In genomic region chr15:96434202-96434601, GRCm38 (mm10) we compare ENCODE assay signal across 18 mouse cellular contexts. TPM values are rescaled to one million over a fixed set of nuclear protein-coding genes. Genes with fewer than 3 reads are reported as not detected.
DNase-seq lines count a peak whose midpoint lies in the region; ATAC-seq and TF ChIP-seq lines count a peak whose summit lies in the region.
"Had no signal": no experiment of that assay in that cellular context is flagged by ENCODE, and none has a peak within 500 bp of the region (broad histone marks: within the 10 kb centered on the region; RNA-seq: fewer than 3 reads in every experiment).

No protein-coding gene starts in this region.

- H3K27me3 ChIP-seq in heart, postnatal 0 days (ENCODE audit: control insufficient read depth, insufficient read depth, low read length): no peaks in the 10 kb centered on the region
- no peaks in the 10 kb centered on the region for H3K27me3 ChIP-seq in midbrain, postnatal 0 days (ENCODE audit: insufficient read depth, low read length)
- H3K27me3 ChIP-seq in midbrain, embryonic 16.5 days (ENCODE audit: control insufficient read depth, insufficient read depth, low read depth, low read length): no peaks in the 10 kb centered on the region
- H3K27me3 ChIP-seq in stomach, postnatal 0 days (ENCODE audit: control insufficient read depth, insufficient read depth, low read length): no peaks in the 10 kb centered on the region
- H3K27me3 ChIP-seq: forebrain, embryonic 13.5 days had no signal

- H3K9ac ChIP-seq in heart, postnatal 0 days (replicated peaks; ENCODE audit: low read depth, low read length): no peak overlapping the region
- H3K9ac ChIP-seq in midbrain, postnatal 0 days (replicated peaks; ENCODE audit: low read length, poor library complexity, severe bottlenecking): no peak overlapping the region
- no peak overlapping the region for H3K9ac ChIP-seq in midbrain, embryonic 16.5 days (ENCODE audit: low read depth, low read length)
- no peak overlapping the region for H3K9ac ChIP-seq in stomach, postnatal 0 days (ENCODE audit: low read length)
- H3K9ac ChIP-seq: forebrain, embryonic 13.5 days; forebrain, postnatal 0 days; hindbrain, embryonic 14.5 days had no signal

- H3K36me3 ChIP-seq in heart, postnatal 0 days (replicated peaks; ENCODE audit: control insufficient read depth, insufficient read depth, low read length): peaks cover 56% of the 10 kb centered on the region
- H3K36me3 ChIP-seq in midbrain, postnatal 0 days (ENCODE audit: insufficient read depth, low read length): peaks cover 3% of the 10 kb centered on the region; the same call in 1 of the 2 replicates
- H3K36me3 ChIP-seq in midbrain, embryonic 16.5 days (ENCODE audit: control insufficient read depth, insufficient read depth, low read length): peaks cover 3% of the 10 kb centered on the region
- H3K36me3 ChIP-seq in stomach, postnatal 0 days (ENCODE audit: control insufficient read depth, insufficient read depth, low read length): peaks cover 20% of the 10 kb centered on the region; the same call in 1 of the 2 replicates

- TF ChIP-seq EP300 in heart, postnatal 0 days (IDR thresholded peaks at IDR 0.05; ENCODE audit: low read depth): no peak
- TF ChIP-seq EP300 in stomach, postnatal 0 days (optimal IDR thresholded peaks at IDR 0.05): no peak

- 0 out of 2 replicates have a peak, but pooled peaks have one; percentile 9 for TF ChIP-seq CTCF in heart, postnatal 0 days (IDR thresholded peaks at IDR 0.05; ENCODE audit: low read depth)
- peak; percentile 29 for TF ChIP-seq CTCF in left cerebral cortex, adult 2 months (IDR thresholded peaks at IDR 0.05)
- TF ChIP-seq CTCF in midbrain, postnatal 0 days (IDR thresholded peaks at IDR 0.05): peak; percentile 22
- TF ChIP-seq CTCF in stomach, postnatal 0 days (IDR thresholded peaks at IDR 0.05; ENCODE audit: low read depth): peak; percentile 36

- no peaks in the 10 kb centered on the region for H3K4me1 ChIP-seq in heart, postnatal 0 days (ENCODE audit: control insufficient read depth, insufficient read depth)
- H3K4me1 ChIP-seq in midbrain, postnatal 0 days (ENCODE audit: insufficient read depth, low read length): no peaks in the 10 kb centered on the region
- no peaks in the 10 kb centered on the region for H3K4me1 ChIP-seq in midbrain, embryonic 16.5 days (ENCODE audit: control insufficient read depth, insufficient read depth, low read length)
- no peaks in the 10 kb centered on the region for H3K4me1 ChIP-seq in stomach, postnatal 0 days (replicated peaks; ENCODE audit: control insufficient read depth, insufficient read depth)
- H3K4me1 ChIP-seq: embryonic facial prominence, embryonic 10.5 days; forebrain, embryonic 13.5 days; hindbrain, embryonic 10.5 days had no signal

- WGBS in heart, postnatal 0 days: 100% methylated on average over 1 of the region's 1 CpGs
- 98% methylated on average over 1 of the region's 1 CpGs for WGBS in midbrain, postnatal 0 days
- WGBS in midbrain, embryonic 16.5 days: 98% methylated on average over 1 of the region's 1 CpGs
- 94% methylated on average over 1 of the region's 1 CpGs for WGBS in stomach, postnatal 0 days

- H3K4me3 ChIP-seq in heart, postnatal 0 days (ENCODE audit: low read depth, low read length): no peak overlapping the region
- no peak overlapping the region for H3K4me3 ChIP-seq in left cerebral cortex, adult 2 months
- no peak overlapping the region for H3K4me3 ChIP-seq in midbrain, postnatal 0 days (ENCODE audit: low read depth, low read length)
- H3K4me3 ChIP-seq in midbrain, embryonic 16.5 days (ENCODE audit: low read depth, low read length): no peak overlapping the region
- H3K4me3 ChIP-seq in stomach, postnatal 0 days (ENCODE audit: low read depth, low read length): no peak overlapping the region
- H3K4me3 ChIP-seq: embryonic facial prominence, embryonic 10.5 days; forebrain, embryonic 13.5 days; hindbrain, embryonic 10.5 days had no signal

- no peak for DNase-seq in heart, postnatal 0 days (ENCODE audit: low spot score)
- DNase-seq in heart, postnatal 14 days: no peak
- no peak for DNase-seq in left cerebral cortex, adult 2 months (ENCODE audit: extremely low spot score in 1 of 2, low spot score in 2 of 2)
- DNase-seq in left cerebral cortex, postnatal 25 days (ENCODE audit: low spot score in 2 of 2): no peak
- no peak for DNase-seq in midbrain, postnatal 0 days (ENCODE audit: low spot score)
- no peak for DNase-seq in stomach, postnatal 0 days (ENCODE audit: low spot score)
- no peak for DNase-seq in frontal cortex, postnatal 10 days (ENCODE audit: low spot score in 2 of 2)
- DNase-seq: adrenal gland, adult 2 months; adrenal gland, postnatal 25 days; cerebellum, adult 18-20 months; cerebellum, adult 9-11 months; cerebellum, postnatal 36 days; forebrain, postnatal 0 days had no signal

- intact Hi-C loops in heart, postnatal 14 days (cut with DNase I): no loop called here
- intact Hi-C loops in left cerebral cortex, adult 2 months (cut with DNase I): no loop called here
- intact Hi-C loops in left cerebral cortex, postnatal 25 days (cut with DNase I): no loop called here

- no peak overlapping the region for H3K27ac ChIP-seq in heart, postnatal 0 days (ENCODE audit: low read depth)
- H3K27ac ChIP-seq in left cerebral cortex, adult 2 months: no peak overlapping the region
- no peak overlapping the region for H3K27ac ChIP-seq in midbrain, postnatal 0 days (ENCODE audit: low read depth, low read length)
- H3K27ac ChIP-seq in midbrain, embryonic 16.5 days (ENCODE audit: low read length): no peak overlapping the region
- H3K27ac ChIP-seq in stomach, postnatal 0 days (replicated peaks): no peak overlapping the region
- H3K27ac ChIP-seq: embryonic facial prominence, embryonic 10.5 days; forebrain, embryonic 13.5 days; hindbrain, embryonic 10.5 days; hindbrain, embryonic 14.5 days had no signal

- no peak overlapping the region for H3K4me2 ChIP-seq in heart, postnatal 0 days (ENCODE audit: low read depth, low read length)
- no peak overlapping the region for H3K4me2 ChIP-seq in midbrain, postnatal 0 days (ENCODE audit: low read depth, low read length, poor library complexity, severe bottlenecking)
- no peak overlapping the region for H3K4me2 ChIP-seq in midbrain, embryonic 16.5 days (ENCODE audit: low read length)
- no peak overlapping the region for H3K4me2 ChIP-seq in stomach, postnatal 0 days (replicated peaks; ENCODE audit: low read depth)
- H3K4me2 ChIP-seq: forebrain, embryonic 13.5 days; hindbrain, embryonic 14.5 days had no signal

- ATAC-seq in heart, postnatal 0 days (ENCODE audit: insufficient read depth, low read depth): no peak
- ATAC-seq in midbrain, postnatal 0 days (ENCODE audit: low FRiP score): no peak
- no peak for ATAC-seq in midbrain, embryonic 16.5 days
- no peak for ATAC-seq in stomach, postnatal 0 days (ENCODE audit: low FRiP score, low TSS enrichment)
- ATAC-seq: forebrain, embryonic 13.5 days; forebrain, postnatal 0 days had no signal

- no peaks in the 10 kb centered on the region for H3K9me3 ChIP-seq in heart, postnatal 0 days (replicated peaks; ENCODE audit: control insufficient read depth, low read length)
- H3K9me3 ChIP-seq in midbrain, postnatal 0 days (ENCODE audit: low read length): no peaks in the 10 kb centered on the region
- H3K9me3 ChIP-seq in midbrain, embryonic 16.5 days (replicated peaks; ENCODE audit: control insufficient read depth, low read length, poor library complexity, severe bottlenecking): no peaks in the 10 kb centered on the region
- H3K9me3 ChIP-seq in stomach, postnatal 0 days (ENCODE audit: control insufficient read depth, low read length): no peaks in the 10 kb centered on the region
- H3K9me3 ChIP-seq: forebrain, embryonic 13.5 days had no signal

RNA-seq across cellular contexts. Expression of gene Scaf11, which starts 26.4 kb away (rescaled TPM):
- 23.7 and 24.2 TPM in 2 replicates for total RNA-seq in heart, postnatal 0 days (2014; rRNA removed; ENCODE audit: low replicate concordance)
- 36.8 and 40.8 TPM in 2 replicates for polyA plus RNA-seq in heart, postnatal 0 days (2015; fragmentation: Nextera tagmentation; extraction: Ambion mirVana)
- total RNA-seq in heart, postnatal 14 days (2021): 10 to 100 TPM; 48.8 to 49.6 TPM
- 10 to 100 TPM; 50.7 to 54.5 TPM for total RNA-seq in left cerebral cortex, adult 2 months (2021)
- total RNA-seq in left cerebral cortex, postnatal 25 days (2021): 10 to 100 TPM; 44.8 to 47.8 TPM
- 27.7 and 30.7 TPM in 2 replicates for total RNA-seq in midbrain, postnatal 0 days (2014; rRNA removed)
- polyA plus RNA-seq in midbrain, postnatal 0 days (2015; fragmentation: Nextera tagmentation; extraction: Ambion mirVana): 35.0 and 41.7 TPM in 2 replicates
- 39.1 and 44.9 TPM in 2 replicates for polyA plus RNA-seq in midbrain, embryonic 16.5 days (2015; fragmentation: Nextera tagmentation; extraction: Ambion mirVana)
- 44.1 and 47.4 TPM in 2 replicates for polyA plus RNA-seq in stomach, postnatal 0 days (2015; fragmentation: Nextera tagmentation; extraction: Ambion mirVana)
